Mouse (Mus musculus) CD4-positive, CD25-positive, alpha-beta regulatory T cell, adult 2 months (primary cell): ENCODE results near the gene Acox1.

ENCODE experiments used
- DNase-seq: peaks from one replicate; pipeline ENCODE4 v3.0.0-alpha.2; 2012; ENCODE audit warnings: low read depth, low spot score

The Acox1 gene

GRCm38 (mm10) chr11:116212847-116213246 is 14.0 kb upstream of the Acox1 start:
- DNase-seq = no peak

- no peak for DNase-seq
Measured at GRCm38 (mm10) chr11:116210696-116211095, 11.9 kb upstream of the Acox1 start.

DNA sequence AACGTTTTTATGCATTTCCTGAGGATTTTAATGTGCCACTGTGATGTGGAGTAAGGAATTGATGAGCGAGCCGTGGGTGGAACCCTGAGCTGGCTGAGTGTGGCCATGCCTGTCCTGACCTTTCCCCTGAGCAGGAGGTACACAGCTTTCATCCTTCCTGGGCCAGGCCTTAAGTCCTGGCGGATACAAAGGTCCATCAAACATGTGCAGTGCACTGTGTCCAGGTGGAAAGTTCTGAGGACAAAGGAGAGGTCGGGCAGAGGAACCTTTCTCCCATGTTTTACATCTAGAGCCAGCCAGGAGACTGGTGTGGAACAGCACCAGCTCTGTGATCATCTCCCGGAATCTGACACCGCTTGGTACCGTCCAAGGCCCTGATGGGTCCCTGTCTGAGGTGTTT is 10.4 kb upstream of the Acox1 start:
- no peak for DNase-seq

GRCm38 (mm10) chr11:116208660-116209059 is 9.8 kb upstream of the Acox1 start:
- no peak for DNase-seq

DNA sequence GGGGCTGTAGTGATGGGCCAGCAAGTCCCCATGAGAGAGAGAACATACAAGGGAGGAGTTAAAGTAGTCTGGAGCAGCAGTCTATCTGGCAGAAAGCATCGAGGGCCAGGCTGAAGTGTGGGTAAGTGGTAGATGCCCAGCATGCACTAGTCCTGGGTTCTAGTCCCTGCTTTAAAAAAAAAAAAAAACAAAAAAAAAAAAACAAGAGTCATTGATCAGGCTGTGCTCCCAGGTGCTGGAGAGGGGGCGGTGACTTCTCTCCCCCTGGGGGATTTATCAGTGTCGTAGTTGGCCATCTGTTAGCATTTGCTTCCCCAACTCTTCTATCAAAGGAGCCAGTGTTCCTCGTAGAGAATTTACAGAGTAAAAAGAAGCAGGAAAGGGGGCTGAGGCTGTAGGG is 7.8 kb upstream of the Acox1 start:
- no peak for DNase-seq

- DNase-seq = no peak
Measured at GRCm38 (mm10) chr11:116203150-116203549, 4.3 kb upstream of the Acox1 start.

GRCm38 (mm10) chr11:116201151-116201550 is 2.3 kb upstream of the Acox1 start:
- no peak for DNase-seq

DNA sequence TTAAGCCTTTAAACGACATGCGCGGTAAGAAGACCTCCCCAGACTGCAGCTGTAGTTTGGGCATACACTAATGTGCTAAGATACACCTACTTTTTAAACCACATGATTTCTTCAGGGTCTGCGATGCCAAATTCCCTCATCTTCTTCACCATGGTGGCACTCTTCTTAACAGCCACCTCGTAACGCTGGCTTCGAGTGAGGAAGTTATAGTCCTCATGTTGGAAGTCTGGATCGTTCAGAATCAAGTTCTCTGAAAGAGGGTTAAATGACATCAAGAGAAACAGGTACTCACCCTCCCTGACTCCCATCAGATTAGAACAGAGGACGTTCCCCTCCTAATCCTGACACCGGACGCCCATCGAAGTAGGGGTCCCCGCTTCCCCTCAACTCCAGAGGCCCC is 713 bp downstream of the Acox1 start:
- no peak for DNase-seq

- no peak for DNase-seq
Measured at GRCm38 (mm10) chr11:116197584-116197906, 1.3 kb downstream of the Acox1 start.

DNA sequence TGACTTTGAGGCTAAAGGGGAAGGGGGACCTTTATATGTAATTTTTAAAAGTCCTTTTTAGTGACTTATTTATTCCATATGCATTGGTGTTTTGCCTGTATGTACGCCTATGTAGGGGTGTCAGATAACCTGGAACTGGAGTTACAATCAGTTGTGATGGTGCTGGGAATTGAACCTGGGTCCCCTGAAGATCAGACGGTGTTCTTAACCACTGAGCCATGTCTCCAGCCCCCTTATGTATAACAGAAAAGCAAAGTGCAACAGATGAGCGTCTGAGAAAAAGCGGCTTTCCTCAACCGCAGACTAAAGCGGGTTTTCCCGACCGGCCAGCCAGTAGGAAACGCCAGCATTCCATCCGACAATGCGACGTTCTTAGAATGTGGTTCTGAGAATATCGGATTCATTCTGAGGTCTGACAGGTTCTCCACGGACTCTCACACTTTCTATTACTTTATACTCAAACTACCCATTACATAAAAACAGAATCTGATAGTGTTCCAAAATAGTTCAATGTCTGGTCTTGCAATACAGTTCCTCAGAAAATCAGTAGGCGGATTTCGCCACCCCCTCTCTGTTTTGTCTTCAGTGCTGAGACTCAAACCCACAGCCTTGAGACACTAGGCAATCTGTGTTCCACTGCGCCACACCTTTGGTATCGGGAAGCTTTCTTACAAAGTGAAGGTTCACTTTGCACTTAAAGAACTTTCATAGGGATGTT is 1.8 kb downstream of the Acox1 start:
- DNase-seq = no peak

DNA sequence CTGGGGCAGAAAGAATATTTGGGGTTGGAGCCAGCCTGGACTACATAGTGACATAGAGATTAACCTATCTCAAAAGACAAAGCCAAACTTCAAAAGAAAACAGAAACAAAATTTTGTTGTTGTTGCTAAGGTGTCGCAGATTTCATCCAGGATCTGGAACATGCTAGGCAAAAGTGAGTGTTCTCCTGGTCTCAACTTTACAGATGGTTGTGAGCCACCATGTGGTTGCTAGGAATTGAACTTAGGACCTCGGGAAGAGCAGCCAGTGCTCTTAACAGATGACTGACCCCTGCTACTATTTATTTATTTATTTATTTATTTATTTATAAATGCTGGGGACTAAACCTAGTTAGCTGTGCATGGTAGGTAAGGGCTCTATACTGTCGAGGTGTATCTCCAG is 2.5 kb downstream of the Acox1 start:
- no peak for DNase-seq

- peak; percentile 33 for DNase-seq
Measured at GRCm38 (mm10) chr11:116195252-116195651, 3.6 kb downstream of the Acox1 start.

- peak; percentile 38 for DNase-seq
Measured at GRCm38 (mm10) chr11:116194619-116195018, 4.2 kb downstream of the Acox1 start.

- DNase-seq = no peak
Measured at GRCm38 (mm10) chr11:116187226-116187930, 11.5 kb downstream of the Acox1 start.

GRCm38 (mm10) chr11:116186360-116186759 is 12.5 kb downstream of the Acox1 start:
- no peak for DNase-seq

DNA sequence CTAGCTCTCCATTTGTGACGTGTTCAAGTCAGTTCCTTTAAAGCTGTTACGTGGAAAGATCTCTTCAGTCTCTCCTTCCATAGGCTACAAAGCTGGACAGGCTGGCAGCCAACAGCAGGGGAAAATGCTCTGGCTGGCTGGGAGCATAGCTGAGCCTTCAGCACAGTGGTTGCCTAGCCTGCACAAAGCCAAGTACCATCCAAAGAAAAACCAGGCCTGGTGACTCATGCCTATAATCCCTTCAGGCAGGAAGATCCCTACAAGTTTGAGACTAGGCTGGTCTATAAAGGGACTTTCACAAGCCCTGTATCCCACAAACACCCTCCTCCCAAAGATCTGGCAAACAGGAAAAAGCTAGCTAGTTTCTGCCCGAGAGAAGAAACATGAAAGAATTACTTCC is 13.0 kb downstream of the Acox1 start:
- DNase-seq = no peak

DNA sequence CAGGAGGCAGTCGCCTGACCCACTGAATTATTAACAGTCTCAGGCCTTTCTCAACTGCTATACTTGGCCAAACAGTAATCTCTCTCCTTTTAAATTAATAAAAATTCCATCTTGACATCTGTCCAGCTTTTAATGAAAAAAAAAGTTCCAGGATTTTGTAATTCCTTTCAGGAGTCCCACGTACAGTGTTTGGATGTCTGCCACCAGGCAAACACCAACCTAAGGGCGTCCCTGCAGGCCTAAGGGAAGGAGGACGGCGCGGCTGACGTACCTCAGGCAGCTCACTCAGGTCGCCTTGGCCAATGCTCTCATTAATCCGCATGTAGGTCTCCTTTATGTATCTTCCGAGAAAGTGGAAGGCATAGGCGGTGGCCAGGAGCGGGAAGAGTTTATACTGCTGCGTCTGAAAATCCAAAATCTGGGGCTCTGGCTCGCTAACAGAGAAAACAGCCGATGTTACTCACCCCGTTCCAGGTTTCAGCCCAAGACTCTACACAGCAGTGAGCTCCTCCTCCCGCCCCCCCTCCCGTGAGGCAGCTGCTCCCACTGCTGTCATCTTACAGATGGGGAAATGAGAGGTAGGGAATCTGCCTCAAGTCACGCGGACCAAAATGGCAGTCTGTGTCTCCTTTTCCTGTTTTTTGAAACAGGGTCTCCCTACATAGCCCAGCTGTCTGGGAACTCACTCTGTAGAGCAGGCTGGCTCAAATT is 20.3 kb downstream of the Acox1 start:
- no peak for DNase-seq

GRCm38 (mm10) chr11:116176010-116176409 is 22.8 kb downstream of the Acox1 start:
- DNase-seq = no peak

DNA sequence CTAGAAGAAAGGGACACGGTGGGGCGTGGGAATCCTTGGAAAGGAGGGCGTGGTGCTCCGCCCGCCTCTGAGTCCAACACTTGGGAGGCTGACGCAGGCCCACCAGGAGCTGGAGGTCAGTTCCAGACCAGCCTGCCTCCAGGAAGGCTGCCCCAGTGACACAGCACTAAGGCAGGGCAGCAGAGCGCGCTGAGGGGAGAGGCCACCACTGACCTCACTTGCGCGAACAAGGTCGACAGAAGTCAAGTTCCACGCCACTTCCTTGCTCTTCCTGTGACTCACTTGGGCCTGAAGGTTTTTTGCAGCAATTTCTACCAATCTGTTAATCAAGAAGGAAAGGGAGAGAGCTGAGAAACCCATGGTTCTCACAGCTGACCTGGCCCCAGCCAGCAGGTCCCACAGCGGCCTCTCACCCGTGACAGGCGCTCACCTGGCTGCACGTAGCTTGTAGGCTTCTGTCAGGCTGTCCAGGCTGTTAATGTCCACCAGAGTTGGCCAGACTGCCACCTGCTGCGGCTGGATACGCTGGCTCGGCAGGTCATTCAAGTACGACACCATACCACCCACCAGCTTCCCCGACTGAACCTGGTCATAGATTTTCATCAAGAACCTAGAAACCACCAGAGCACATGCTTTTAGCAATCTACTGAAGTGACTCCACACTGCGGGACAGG is 23.9 kb downstream of the Acox1 start:
- DNase-seq = no peak

DNA sequence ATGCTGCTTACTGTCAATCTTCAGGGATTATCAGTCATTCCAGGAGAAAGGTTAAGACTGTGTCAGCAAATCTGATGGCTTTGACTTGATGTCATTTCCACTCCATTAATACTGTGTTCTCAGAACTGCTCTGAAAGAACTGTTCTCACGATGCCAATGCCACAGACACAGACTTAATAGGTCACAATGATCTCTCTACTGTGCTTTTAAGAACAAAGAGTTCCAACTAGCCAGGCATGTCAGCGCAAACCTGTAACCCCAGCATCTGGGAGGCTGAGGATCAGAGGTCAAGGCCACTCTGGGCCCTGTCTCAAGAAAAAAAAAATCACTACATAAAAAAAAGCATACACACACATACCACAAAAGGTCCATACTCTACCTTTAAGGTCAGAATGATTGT is 26.9 kb downstream of the Acox1 start:
- no peak for DNase-seq

- DNase-seq = no peak
Measured at GRCm38 (mm10) chr11:116170003-116170800, 28.6 kb downstream of the Acox1 start.
